Mouse (Mus musculus) brain, embryonic 14.5 days (tissue): Measurements from ENCODE around the gene Chst8.

ENCODE experiments used
- CTCF ChIP-seq: fragments of 200-500 bp; IDR thresholded peaks from 2 replicates; pipeline ENCODE4 v1.5.1; 2012; ENCODE audit warnings: inconsistent platforms, mild to moderate bottlenecking, moderate library complexity, borderline replicate concordance; ENCODE audit not compliant: insufficient read depth, insufficient read length; ENCODE audit errors: extremely low read depth
- POLR2A ChIP-seq: fragments of 200-500 bp; IDR thresholded peaks from 2 replicates; pipeline ENCODE4 v1.6.1; 2012; ENCODE audit warnings: mild to moderate bottlenecking, inconsistent platforms, borderline replicate concordance; ENCODE audit not compliant: poor library complexity, insufficient read depth, insufficient read length, severe bottlenecking; ENCODE audit errors: extremely low read depth

GRCm38 (mm10) chr7:34778426-34778825 lies 34.1 kb downstream of the Chst8 start:
- TF ChIP-seq CTCF (no peak), POLR2A (no peak)
